Mouse (Mus musculus): ENCODE measurements around the gene T.

DNA sequence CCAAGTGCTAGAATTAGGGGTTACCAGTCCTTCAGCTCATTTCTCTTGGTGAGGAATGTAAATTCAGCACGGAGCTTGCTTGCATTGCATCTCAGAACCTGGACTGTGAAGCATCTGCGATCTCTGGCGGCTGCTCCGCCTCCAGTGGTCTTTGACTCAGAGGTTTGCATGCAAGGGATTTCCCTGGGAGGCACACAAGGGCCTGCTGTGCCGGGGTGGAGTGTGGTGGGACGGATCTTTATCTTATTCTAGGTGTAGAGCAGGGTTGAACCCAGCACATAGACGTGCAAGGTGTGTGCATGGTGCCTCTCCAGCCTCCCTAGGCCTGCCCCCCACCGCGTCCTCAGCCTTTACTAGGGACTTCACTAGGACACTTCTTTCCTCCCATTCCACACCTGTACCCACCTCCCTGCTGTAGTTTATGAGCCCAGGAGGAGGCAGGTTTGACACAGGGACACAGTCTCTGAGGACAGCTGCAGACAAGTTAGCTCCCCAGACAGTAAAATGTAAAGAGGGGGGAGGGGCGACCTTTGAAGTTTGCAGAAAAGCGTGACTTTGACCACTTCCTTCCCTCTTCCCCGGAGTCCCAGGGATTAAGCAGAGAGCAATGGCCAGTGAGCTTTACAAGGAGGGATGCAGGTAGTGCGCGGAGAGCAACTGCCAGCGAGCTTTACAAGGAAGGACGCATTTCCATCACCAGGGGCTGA lies 25.5 kb upstream of the T start:
- TF ChIP-seq CTCF (IDR thresholded peaks at IDR 0.05; ENCODE audit: borderline replicate concordance, extremely low read depth, insufficient read depth, insufficient read length), result no peak
- no peak for TF ChIP-seq POLR2A (IDR thresholded peaks at IDR 0.05; ENCODE audit: borderline replicate concordance, extremely low read depth, insufficient read depth, insufficient read length, poor library complexity, severe bottlenecking)
